8 mouse cellular contexts compared by ENCODE assay signal in the genomic region with DNA sequence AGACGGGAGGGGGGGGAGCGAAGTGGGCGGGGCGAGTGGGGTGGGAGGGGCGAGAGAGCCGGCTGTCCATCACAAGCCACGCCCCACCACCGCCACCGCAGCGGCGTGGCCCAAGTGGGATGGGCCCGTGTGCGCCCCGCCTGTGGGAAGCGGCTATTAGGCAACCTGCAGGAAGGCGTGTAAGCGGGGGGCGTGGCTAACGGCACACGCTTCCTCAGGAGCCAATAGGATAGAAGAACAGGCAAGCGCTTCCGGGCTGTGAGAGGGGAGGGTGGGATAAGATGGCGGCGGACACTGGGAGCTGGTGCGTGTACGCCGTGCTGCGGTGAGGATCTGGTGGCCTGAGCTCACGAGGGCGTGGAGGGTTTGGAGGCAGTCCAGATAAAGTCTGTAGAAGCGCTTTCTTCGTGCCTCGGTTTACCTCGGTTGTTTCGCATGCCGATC. TPM values are rescaled to one million over a fixed set of nuclear protein-coding genes. Genes with fewer than 3 reads are reported as not detected.
A peak's percentile ranks its signal among the peaks of the same experiment; 100 is the strongest.
DNase-seq lines count a peak whose midpoint lies in the region; ATAC-seq and TF ChIP-seq lines count a peak whose summit lies in the region.

A gene (plus strand): TSS at position 276 of the 444 bp plus-strand sequence.

- H3K9ac ChIP-seq in heart, embryonic 11.5 days (ENCODE audit: low read depth, low read length): peak within 1 kb of the TSS; percentile 77
- peak within 1 kb of the TSS; percentile 78 for H3K9ac ChIP-seq in kidney, embryonic 16.5 days (replicated peaks; ENCODE audit: low read length)
- peak within 1 kb of the TSS; percentile 76 for H3K9ac ChIP-seq in liver, adult 2 months (ENCODE audit: low read depth, low read length)

- peak within 1 kb of the TSS; percentile 94 for H3K4me2 ChIP-seq in heart, embryonic 11.5 days
- H3K4me2 ChIP-seq in kidney, embryonic 16.5 days (replicated peaks; ENCODE audit: low read depth, low read length): peak within 1 kb of the TSS; percentile 95
- H3K4me2 ChIP-seq in myocyte (ENCODE audit: low read depth): peak within 1 kb of the TSS; percentile 81

- H3K36me3 ChIP-seq in C2C12 (ENCODE audit: control insufficient read depth, insufficient read depth): peaks cover 32% of the 10 kb centered on the region
- H3K36me3 ChIP-seq in erythroblast, embryonic 14.5 days (ENCODE audit: control insufficient read depth): peaks cover 36% of the 10 kb centered on the region
- peaks cover 9% of the 10 kb centered on the region for H3K36me3 ChIP-seq in heart, embryonic 11.5 days (ENCODE audit: control insufficient read depth, insufficient read depth, low read length)
- peaks cover 22% of the 10 kb centered on the region for H3K36me3 ChIP-seq in kidney, embryonic 16.5 days (ENCODE audit: insufficient read depth, low read length)
- H3K36me3 ChIP-seq in liver, adult 2 months (ENCODE audit: control insufficient read depth, insufficient read depth, low read length): peaks cover 23% of the 10 kb centered on the region
- peaks cover 20% of the 10 kb centered on the region for H3K36me3 ChIP-seq in myocyte (ENCODE audit: control insufficient read depth, insufficient read depth)
- H3K36me3 ChIP-seq in splenic B cell, adult 2 months (ENCODE audit: control insufficient read depth, insufficient read depth, low read length, poor library complexity, severe bottlenecking): peaks cover 3% of the 10 kb centered on the region

- peaks cover 17% of the 10 kb centered on the region for H3K79me3 ChIP-seq in C2C12 (ENCODE audit: low read depth)

- WGBS in heart, embryonic 11.5 days (ENCODE audit: insufficient replicate concordance): under 1% methylated on average over 33 of the region's 36 CpGs
- under 1% methylated on average over 31 of the region's 36 CpGs for WGBS in kidney, embryonic 16.5 days
- WGBS in liver, adult 2 months: under 1% methylated on average over 32 of the region's 36 CpGs

- TF ChIP-seq POLR2A in brain, embryonic 14.5 days (IDR thresholded peaks at IDR 0.05; ENCODE audit: borderline replicate concordance, extremely low read depth, insufficient read depth, insufficient read length, poor library complexity, severe bottlenecking): peak; percentile 79; the same call in 1 of the 2 replicates
- peak; percentile 93 for TF ChIP-seq POLR2A in liver, adult 2 months (IDR thresholded peaks at IDR 0.05; ENCODE audit: extremely low read depth, insufficient read depth, low read length)
- peak; percentile 99 for TF ChIP-seq POLR2A in myocyte (IDR thresholded peaks at IDR 0.05; ENCODE audit: insufficient read length, low read depth)

- H3ac ChIP-seq in C2C12 (ENCODE audit: control insufficient read depth, insufficient read length, low read depth): peak within 1 kb of the TSS; percentile 69
- peak within 1 kb of the TSS; percentile 68 for H3ac ChIP-seq in myocyte (ENCODE audit: control insufficient read depth, insufficient read length)

- H3K79me2 ChIP-seq in C2C12 (ENCODE audit: control insufficient read depth, insufficient read depth) (peaks cover 31% of the 10 kb centered on the region), myocyte (ENCODE audit: control insufficient read depth, insufficient read depth) (peaks cover 22% of the 10 kb centered on the region)
- H3K79me2 ChIP-seq in liver, adult 2 months (ENCODE audit: control insufficient read depth, insufficient read depth, low read length): peaks cover 11% of the 10 kb centered on the region; the same call in 1 of the 2 replicates

- peaks cover 2% of the 10 kb centered on the region; the same call in 1 of the 2 replicates for H3K9me3 ChIP-seq in erythroblast, embryonic 14.5 days (ENCODE audit: control insufficient read depth, low read length)
- H3K9me3 ChIP-seq in heart, embryonic 11.5 days (replicated peaks; ENCODE audit: control insufficient read depth, low read length): no peaks in the 10 kb centered on the region
- no peaks in the 10 kb centered on the region for H3K9me3 ChIP-seq in kidney, embryonic 16.5 days (ENCODE audit: low read length)

- H3K27ac ChIP-seq in heart, embryonic 11.5 days (ENCODE audit: low read depth, low read length): peak within 1 kb of the TSS; percentile 50; the same call in 1 of the 2 replicates
- peak within 1 kb of the TSS; percentile 50; the same call in 1 of the 2 replicates for H3K27ac ChIP-seq in kidney, embryonic 16.5 days (ENCODE audit: low read length)
- H3K27ac ChIP-seq in liver, adult 2 months (replicated peaks; ENCODE audit: insufficient read depth, low read depth, low read length): peak within 1 kb of the TSS; percentile 92

- TF ChIP-seq CTCF in C2C12 (IDR thresholded peaks at IDR 0.05; ENCODE audit: control insufficient read depth, insufficient read depth, insufficient read length): no peak
- no peak for TF ChIP-seq CTCF in brain, embryonic 14.5 days (IDR thresholded peaks at IDR 0.05; ENCODE audit: borderline replicate concordance, extremely low read depth, insufficient read depth, insufficient read length)
- TF ChIP-seq CTCF in liver, adult 2 months (IDR thresholded peaks at IDR 0.05; ENCODE audit: low read depth, low read length): no peak

- H3K27me3 ChIP-seq in C2C12 (ENCODE audit: control insufficient read depth, insufficient read depth, insufficient read length): peaks cover 19% of the 10 kb centered on the region
- H3K27me3 ChIP-seq in erythroblast, embryonic 14.5 days (ENCODE audit: control insufficient read depth): no peaks in the 10 kb centered on the region
- peaks cover 2% of the 10 kb centered on the region; the same call in 1 of the 2 replicates for H3K27me3 ChIP-seq in heart, embryonic 11.5 days (ENCODE audit: control insufficient read depth, insufficient read depth, low read length)
- H3K27me3 ChIP-seq in kidney, embryonic 16.5 days (ENCODE audit: insufficient read depth, low read length): peaks cover 17% of the 10 kb centered on the region
- H3K27me3 ChIP-seq in liver, adult 2 months (ENCODE audit: control insufficient read depth, insufficient read depth, low read length): no peaks in the 10 kb centered on the region
- H3K27me3 ChIP-seq in myocyte (ENCODE audit: control insufficient read depth, insufficient read depth, insufficient read length): peaks cover 20% of the 10 kb centered on the region
- peaks cover 4% of the 10 kb centered on the region; the same call in 1 of the 2 replicates for H3K27me3 ChIP-seq in splenic B cell, adult 2 months (ENCODE audit: control insufficient read depth, insufficient read depth, low read length, poor library complexity, severe bottlenecking)

- H3K4me1 ChIP-seq in erythroblast, embryonic 14.5 days (ENCODE audit: control insufficient read depth): peaks cover 60% of the 10 kb centered on the region
- H3K4me1 ChIP-seq in heart, embryonic 11.5 days (ENCODE audit: control insufficient read depth, insufficient read depth, low read length): peaks cover 5% of the 10 kb centered on the region; the same call in 1 of the 2 replicates
- H3K4me1 ChIP-seq in kidney, embryonic 16.5 days (ENCODE audit: insufficient read depth, low read length): 0 out of 2 replicates have a peak, but pooled peaks cover 3% of the 10 kb centered on the region
- peaks cover 12% of the 10 kb centered on the region for H3K4me1 ChIP-seq in liver, adult 2 months (ENCODE audit: control insufficient read depth, insufficient read depth, low read length)

- ATAC-seq in heart, embryonic 11.5 days (replicated peaks; ENCODE audit: insufficient number of reproducible peaks, low FRiP score, low TSS enrichment): peak; percentile 99
- peak; percentile 100 for ATAC-seq in kidney, embryonic 16.5 days (ENCODE audit: low FRiP score, low TSS enrichment)

- H3K4me3 ChIP-seq in C2C12 (ENCODE audit: insufficient read depth, poor library complexity, severe bottlenecking): peak within 1 kb of the TSS; percentile 71
- peak within 1 kb of the TSS; percentile 86 for H3K4me3 ChIP-seq in erythroblast, embryonic 14.5 days (replicated peaks)
- peak within 1 kb of the TSS; percentile 88 for H3K4me3 ChIP-seq in heart, embryonic 11.5 days (ENCODE audit: low read depth, low read length)
- H3K4me3 ChIP-seq in kidney, embryonic 16.5 days (ENCODE audit: low read length): peak within 1 kb of the TSS; percentile 83
- H3K4me3 ChIP-seq in liver, adult 2 months (ENCODE audit: insufficient read depth, low read depth, low read length): peak within 1 kb of the TSS; percentile 79
- H3K4me3 ChIP-seq in myocyte: peak within 1 kb of the TSS; percentile 59

- DNase-seq in brain, embryonic 14.5 days (ENCODE audit: low read depth): peak; percentile 100
- peak; percentile 90 for DNase-seq in liver, adult 2 months (ENCODE audit: extremely low read depth, low read depth, low spot score)
- DNase-seq in splenic B cell, adult 2 months (ENCODE audit: low read depth, low spot score): peak; percentile 99

TF ChIP-seq in C2C12, 6 proteins besides CTCF, POLR2A, EP300 and RAD21:
- TF ChIP-seq MAX (IDR thresholded peaks at IDR 0.05) (peak; percentile 72), USF1 (IDR thresholded peaks at IDR 0.05; ENCODE audit: low read depth) (no peak), CEBPB (IDR thresholded peaks at IDR 0.05; ENCODE audit: low read depth) (peak; percentile 83)
TF ChIP-seq in C2C12: peak in this region for 2.

TF ChIP-seq in myocyte, 11 proteins besides CTCF, POLR2A, EP300 and RAD21:
- TF ChIP-seq TCF12 (IDR thresholded peaks at IDR 0.05; ENCODE audit: insufficient read depth, poor library complexity, severe bottlenecking): no peak
- no peak for TF ChIP-seq MAX (IDR thresholded peaks at IDR 0.05; ENCODE audit: low read depth)
- TF ChIP-seq SRF (IDR thresholded peaks at IDR 0.05; ENCODE audit: control insufficient read depth, insufficient read length, low read depth): peak; percentile 27
- peak; percentile 98 for TF ChIP-seq POLR2AphosphoS2 (IDR thresholded peaks at IDR 0.05; ENCODE audit: insufficient read length, low read depth)
- TF ChIP-seq MYOD1 (IDR thresholded peaks at IDR 0.05; ENCODE audit: control insufficient read depth in 1 of 3, insufficient read length in 2 of 3, low read depth in 2 of 3): no peak
- peak; percentile 48 for TF ChIP-seq REST (IDR thresholded peaks at IDR 0.05; ENCODE audit: insufficient read depth, insufficient read length)
- TF ChIP-seq MYOG (IDR thresholded peaks at IDR 0.05; ENCODE audit: control insufficient read depth in 1 of 3, insufficient read depth in 1 of 3, insufficient read length in 2 of 3, low read depth in 2 of 3): peak in 1 of 3 experiments; percentile 12
- no peak for TF ChIP-seq TCF3 (IDR thresholded peaks at IDR 0.05; ENCODE audit: insufficient read length, low read depth)
- peak; percentile 65; the same call in 1 of the 2 replicates for TF ChIP-seq CEBPB (IDR thresholded peaks at IDR 0.05; ENCODE audit: insufficient read depth, poor library complexity, severe bottlenecking)

RNA-seq across cellular contexts. Expression of the gene that starts here (rescaled TPM):
- polyA plus RNA-seq in C2C12 (2012; fragmentation: generic; extraction: Trizol) (3.1 TPM), myocyte (2012; fragmentation: generic; extraction: Trizol) (3.5 TPM)
- 10.0 and 14.8 TPM in 2 replicates for polyA plus RNA-seq in brain, embryonic 14.5 days (2012; rRNA removed)
- polyA plus RNA-seq in erythroblast, embryonic 14.5 days (2012): 0.01 TPM in 2 replicates
- polyA plus RNA-seq in heart, embryonic 11.5 days (2014; fragmentation: Nextera tagmentation; extraction: Ambion mirVana): 27.0 and 31.5 TPM in 2 replicates
- polyA plus RNA-seq in kidney, embryonic 16.5 days (2015; fragmentation: Nextera tagmentation; extraction: Ambion mirVana): 33.0 and 36.0 TPM in 2 replicates
- 15.2 and 22.2 TPM in 2 replicates for total RNA-seq in liver, adult 2 months (2014; rRNA removed)
- polyA plus RNA-seq in liver, adult 2 months (2012; rRNA removed): 4.8 and 11.6 TPM in 2 replicates

Comparison
In these comparisons a context has a peak if more than half of its experiments do, and no peak if none do; other contexts are left out.
1. Peak in every context shown above with its lines: DNase-seq, ATAC-seq, H3K4me3 ChIP-seq and H3K27ac ChIP-seq.